Mouse (Mus musculus) large intestine, adult 2 months (tissue): ENCODE measurements around the gene Flt1. TPM values are rescaled to one million over a fixed set of nuclear protein-coding genes. Genes with fewer than 3 reads are reported as not detected.
"Not testable (repeated sequence)": the region's sequence is repeated elsewhere in the genome, so short reads cannot be mapped to it uniquely, and the experiment has no call there.

Experiments used
- DNase-seq: peaks from one replicate; pipeline ENCODE4 v3.0.0-alpha.2; 2012; ENCODE audit warnings: low read depth, low spot score
- WGBS: fragments of 180-500 bp; shearing (Covaris S2); methylation state at CpG from one replicate; pipeline ENCODE4 v1.1.7; 2018; 5-methylcytosine and 5-hydroxymethylcytosine counted together
- polyA plus RNA-seq: library from polyadenylated mRNA; depleted of rRNA; stranded (reverse); fragments of >200 nt; gene quantifications from 2 replicates; pipeline ENCODE4 v1.2.3, GENCODE M21; 2012; rRNA removed

Flt1 gene
- polyA plus RNA-seq, 1 experiment: 1.8 TPM

- DNase-seq: no peak
- WGBS: 77% methylated on average over 7 of the region's 7 CpGs
Measured at GRCm38 (mm10) chr5:147572695-147573094, 153.1 kb downstream of the Flt1 start.

DNA sequence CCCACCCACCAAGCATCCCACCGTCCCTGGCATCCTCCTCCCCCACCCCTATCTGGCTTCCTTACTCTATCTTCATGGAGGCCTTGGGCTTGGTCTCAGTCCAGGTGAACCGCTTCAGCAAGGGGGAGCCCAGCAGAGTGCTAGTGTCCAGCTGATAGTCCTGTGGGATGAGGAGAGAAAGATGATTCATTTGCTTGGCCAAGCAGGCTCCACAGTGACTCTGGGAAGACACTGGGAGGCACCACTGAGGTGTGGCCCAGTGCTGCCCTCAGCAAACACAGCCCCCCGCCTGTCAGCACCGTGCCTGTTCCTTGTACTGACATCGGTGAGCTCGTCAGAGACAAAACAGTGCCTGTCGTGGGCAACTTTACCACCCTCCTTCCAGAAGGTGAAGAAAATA, 159.5 kb downstream of the Flt1 start:
- 45% methylated on average over 7 of the region's 7 CpGs for WGBS

DNA sequence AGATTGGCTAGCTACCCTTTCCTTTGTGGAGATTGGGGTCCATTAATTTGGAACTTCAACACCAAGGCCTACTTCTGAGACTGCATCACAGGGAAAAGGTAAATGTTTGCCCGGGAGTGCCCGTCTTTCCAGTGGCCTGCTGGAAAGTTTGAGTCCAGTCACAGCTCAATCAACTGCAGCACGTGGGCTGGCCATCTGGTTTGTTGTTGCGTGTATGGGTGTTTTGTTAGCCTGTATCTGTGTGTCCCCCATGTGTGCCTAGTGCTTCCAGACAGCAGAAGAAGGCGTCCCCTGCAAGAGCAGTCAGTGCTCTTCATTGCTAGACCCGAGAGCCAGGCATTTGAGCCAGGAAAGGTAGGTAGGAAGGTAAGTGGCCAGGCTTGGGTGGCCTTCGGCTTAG, 160.4 kb downstream of the Flt1 start:
- WGBS: 85% methylated on average over 7 of the region's 7 CpGs
- no peak for DNase-seq

More for the DNA sequence above, 159.5 kb downstream of the Flt1 start:
- no peak for DNase-seq

GRCm38 (mm10) chr5:147564140-147564590, 161.6 kb downstream of the Flt1 start:
- DNase-seq: no peak
- WGBS: 11% methylated on average over 16 of the region's 16 CpGs

DNA sequence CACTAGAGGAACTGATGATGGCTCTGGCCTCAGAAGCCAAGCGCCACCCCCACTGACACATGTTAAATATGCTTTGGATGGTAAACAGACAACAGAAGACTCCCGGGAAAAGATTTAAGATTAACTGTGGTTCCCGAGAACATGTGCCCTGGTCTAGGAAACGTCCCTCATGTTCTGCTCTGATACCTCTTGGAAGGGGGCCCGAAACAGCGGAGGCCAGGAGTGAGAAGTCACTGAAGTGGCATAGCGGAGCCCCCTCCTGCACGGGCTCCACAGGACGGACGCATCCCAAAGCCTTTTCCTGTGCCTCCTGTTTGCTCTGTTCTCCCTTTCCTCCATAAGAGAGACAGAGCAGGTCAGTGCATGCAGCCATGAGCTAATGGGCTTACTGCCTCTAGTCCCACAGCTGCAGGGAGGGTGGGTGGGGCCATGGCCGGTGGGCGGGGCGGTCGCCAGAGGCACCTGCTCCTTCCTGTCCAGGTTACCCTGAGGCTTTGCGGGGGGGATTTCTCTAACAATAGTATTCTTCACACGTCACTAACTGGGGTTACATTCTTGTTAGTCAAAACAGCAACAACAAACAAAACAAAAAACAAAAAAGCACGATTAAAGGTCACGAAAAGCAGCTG, 162.2 kb downstream of the Flt1 start:
- DNase-seq: no peak
- 40% methylated on average over 18 of the region's 18 CpGs for WGBS

DNA sequence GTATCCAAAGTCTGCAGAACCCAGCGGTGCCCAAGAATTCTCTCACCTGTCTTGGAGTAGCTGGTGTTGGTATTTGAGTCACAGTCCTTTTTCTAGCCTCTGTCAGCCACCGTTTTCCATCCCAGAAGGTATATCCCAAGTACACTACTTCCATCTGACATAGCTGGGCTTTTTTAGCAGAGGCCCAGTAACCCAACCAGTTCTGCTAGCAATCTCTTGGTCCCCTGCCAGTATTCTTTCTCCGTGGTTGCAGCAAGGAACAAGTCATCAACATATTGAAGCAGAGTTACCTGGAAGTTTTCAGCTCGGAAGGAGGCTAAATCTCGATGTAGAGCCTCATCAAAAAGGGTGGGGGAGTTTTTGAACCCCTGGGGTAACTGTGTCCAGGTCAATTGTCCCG, 168.2 kb downstream of the Flt1 start:
- WGBS: 34% methylated on average over 6 of the region's 6 CpGs
- not testable (repeated sequence) for DNase-seq

DNA sequence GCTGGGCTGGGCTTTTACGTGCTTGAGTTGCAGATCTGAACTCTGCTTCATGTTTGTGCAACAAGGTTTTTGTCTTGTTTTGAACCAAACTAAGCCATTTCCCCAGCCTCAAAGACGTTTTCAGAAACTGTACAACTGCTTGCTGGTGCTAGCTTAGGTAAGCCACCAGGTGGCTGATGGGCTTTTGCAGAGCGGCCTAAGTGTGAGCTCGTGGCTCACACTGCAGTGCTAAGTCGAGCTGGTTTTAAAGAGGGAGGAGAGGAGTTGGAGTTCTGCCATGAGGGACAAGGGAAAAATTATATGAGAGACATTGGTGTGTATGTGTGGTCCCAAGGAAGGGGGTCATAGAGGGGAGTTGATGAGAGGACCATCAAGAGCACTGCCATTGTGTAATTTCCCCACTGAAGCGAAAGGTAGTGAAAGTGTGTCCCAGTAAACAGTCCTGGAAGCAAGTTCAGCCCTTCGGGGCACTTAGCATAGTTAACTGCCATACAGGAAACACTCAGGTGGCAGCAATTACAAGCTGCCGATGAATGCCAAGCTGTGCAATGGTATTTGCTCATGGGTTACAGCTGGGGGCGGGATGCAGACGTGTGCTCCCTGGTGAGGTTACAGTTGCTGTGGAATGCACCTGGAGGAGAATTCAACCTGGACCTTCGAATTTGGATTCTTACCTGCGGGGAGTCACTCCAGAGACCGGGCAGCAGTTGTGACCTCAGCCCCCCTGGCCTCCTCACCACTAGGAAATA, 173.8 kb downstream of the Flt1 start:
- WGBS: 43% methylated on average over 13 of the region's 13 CpGs
- DNase-seq: no peak

DNA sequence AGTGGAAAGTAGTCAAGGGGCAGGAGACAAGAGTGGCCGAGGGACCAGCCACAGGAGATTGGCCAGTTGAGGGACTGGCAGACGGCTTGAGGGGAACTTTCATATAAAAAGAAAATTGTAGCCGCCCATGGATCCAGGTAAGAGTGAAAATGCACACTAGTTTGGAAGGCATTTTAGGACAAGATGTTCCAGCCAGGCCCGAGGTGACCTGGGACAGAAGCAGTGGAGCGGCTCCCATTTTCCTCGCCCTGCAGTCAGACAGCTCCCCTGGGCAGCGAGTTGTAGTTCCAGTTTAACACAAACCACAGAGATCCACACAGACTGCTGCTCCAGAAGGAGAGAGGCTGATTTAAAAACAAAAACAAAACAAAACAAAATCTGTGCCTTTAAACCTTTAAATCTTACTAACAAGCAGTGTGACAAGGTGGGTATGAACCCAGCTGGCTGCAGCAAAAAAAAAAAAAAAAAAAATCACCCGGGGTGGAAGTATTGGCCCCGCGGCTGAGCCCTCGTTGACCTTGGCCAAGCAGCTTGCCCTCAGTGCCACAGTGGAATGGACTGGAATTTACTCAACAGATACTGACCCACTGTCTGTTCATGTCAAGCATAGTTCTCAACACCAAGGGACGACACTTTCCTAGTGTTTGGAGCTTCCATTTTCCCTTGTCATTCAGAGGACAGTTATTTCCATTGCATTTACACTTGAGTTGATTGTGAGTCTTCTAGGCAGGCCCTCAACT, 176.6 kb downstream of the Flt1 start:
- WGBS: 86% methylated on average over 12 of the region's 12 CpGs
- no peak for DNase-seq

DNA sequence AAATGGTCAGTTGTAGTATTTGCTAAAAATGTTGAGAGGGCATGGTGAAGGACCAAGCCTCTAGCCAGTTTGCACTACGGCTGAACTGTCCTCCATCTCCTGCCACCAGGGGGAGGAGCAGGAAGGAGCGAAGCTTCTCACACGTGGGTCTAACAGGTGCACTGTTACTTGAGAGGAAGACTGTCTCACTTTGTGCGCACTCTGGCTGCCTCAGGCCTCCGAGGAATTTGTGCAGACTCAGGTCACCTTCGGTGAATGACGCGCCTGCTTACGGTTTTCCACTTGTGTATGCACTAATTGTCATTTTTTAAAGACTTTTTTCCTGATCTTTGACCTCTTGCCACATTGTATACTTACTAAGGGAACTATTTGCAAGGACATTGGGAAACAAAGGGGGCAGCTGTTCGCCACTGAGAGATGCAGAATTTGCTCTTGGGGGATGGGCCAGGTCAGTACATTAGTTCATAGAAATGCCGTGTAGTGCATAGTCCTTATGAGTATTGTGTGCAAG, 180.0 kb downstream of the Flt1 start:
- no peak for DNase-seq
- 63% methylated on average over 11 of the region's 11 CpGs for WGBS

DNA sequence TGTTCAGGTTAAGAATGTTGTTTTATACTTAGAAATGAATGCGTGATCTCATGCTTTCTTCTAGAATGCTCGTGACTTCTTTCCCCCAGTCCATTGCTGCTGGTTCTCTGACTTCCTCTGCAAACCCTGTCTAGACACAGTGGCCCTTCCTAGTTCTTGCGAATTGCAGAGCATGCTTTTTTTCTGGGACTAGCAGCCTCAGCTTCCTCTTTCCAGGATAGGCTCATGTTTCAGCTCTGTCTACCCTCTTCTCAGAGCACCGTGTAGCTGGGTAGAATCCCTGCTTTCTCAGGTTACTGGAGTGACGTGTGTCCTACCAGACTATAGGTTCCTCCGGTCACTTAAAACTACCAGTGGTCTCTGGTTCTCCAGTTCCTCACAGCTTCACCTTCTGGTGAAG, 183.5 kb downstream of the Flt1 start:
- WGBS: 78% methylated on average over 6 of the region's 6 CpGs
- no peak for DNase-seq

- no peak for DNase-seq
- 91% methylated on average over 4 of the region's 4 CpGs for WGBS
Measured at GRCm38 (mm10) chr5:147539815-147540214, 186.0 kb downstream of the Flt1 start.

- no peak for DNase-seq
- 88% methylated on average over 4 of the region's 4 CpGs for WGBS
Measured at GRCm38 (mm10) chr5:147539409-147539808, 186.4 kb downstream of the Flt1 start.

DNA sequence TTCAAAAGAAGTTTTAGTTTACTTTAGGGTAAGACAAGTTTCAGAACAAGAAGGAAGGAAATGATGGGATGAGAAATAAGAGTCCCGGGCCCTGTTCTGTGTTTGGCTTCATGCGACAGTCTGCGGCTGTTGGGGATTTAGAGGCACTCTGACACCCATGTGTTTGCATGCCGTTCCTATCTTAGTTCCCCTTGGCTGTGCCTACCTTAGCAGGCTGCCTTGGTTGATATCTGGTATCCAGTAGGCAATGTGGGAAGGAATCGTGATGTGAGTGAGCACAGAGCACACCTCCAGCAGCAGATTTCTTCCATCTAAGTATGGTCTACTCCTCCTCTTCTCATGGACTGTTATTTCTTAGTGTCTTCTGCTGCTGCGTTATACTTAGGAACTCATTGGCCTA, 193.8 kb downstream of the Flt1 start:
- no peak for DNase-seq
- WGBS: 82% methylated on average over 6 of the region's 6 CpGs

DNA sequence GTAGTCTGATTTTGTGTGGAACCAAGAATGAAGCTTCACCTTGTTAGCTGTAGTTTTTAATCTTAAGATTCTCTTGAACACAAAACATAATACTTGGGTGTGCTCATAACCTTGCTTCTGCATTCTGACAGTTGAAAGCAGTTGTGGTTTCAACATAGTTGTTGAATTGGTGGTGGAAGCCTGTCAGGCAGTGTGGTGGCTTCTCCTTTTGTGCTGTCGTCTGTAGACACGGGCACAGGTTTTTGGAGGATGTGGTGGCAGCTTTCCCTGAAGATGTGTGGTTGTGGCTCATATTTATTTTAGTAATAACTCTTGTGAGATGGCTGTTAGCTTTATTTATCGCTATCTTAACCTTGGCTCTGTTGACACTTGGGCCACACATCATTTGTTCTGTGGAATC, 198.0 kb downstream of the Flt1 start:
- WGBS: 82% methylated on average over 3 of the region's 3 CpGs
- DNase-seq: no peak

GRCm38 (mm10) chr5:147527006-147527405, 198.8 kb downstream of the Flt1 start:
- WGBS: 85% methylated on average over 6 of the region's 6 CpGs
- DNase-seq: no peak

Other genes starting within 250 kb of the Flt1 start
- 108 and 132 TPM in 2 replicates for gene Pomp, start 134.4 kb upstream of the Flt1 start, polyA plus RNA-seq
- gene Slc46a3, start 168.8 kb upstream of the Flt1 start, polyA plus RNA-seq: 134 and 136 TPM in 2 replicates
- 2.2 and 3.2 TPM in 2 replicates for gene Mtus2, start 231.3 kb upstream of the Flt1 start, polyA plus RNA-seq